Comparison of ENCODE assay signal across 9 mouse cellular contexts in the genomic region with DNA sequence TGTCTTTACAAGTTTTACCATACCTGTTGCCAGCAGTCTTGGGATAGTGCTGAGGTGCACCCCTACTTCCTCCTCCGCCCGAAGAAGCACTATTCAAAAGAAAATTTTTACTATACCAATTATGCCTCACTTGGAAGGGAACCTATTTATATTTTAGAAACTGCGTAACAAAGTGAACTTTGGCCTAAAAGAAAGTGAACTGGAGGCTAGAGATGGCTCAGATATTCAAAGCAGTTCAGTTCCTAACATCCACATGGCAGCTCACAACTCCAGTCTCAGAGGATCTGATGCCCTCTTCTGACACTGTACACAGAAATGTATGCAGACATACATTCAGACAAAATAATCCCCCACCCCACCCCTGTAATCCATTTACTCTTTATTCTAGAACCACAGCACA. TPM values are rescaled to one million over a fixed set of nuclear protein-coding genes. Genes with fewer than 3 reads are reported as not detected.
DNase-seq lines count a peak whose midpoint lies in the region; ATAC-seq and TF ChIP-seq lines count a peak whose summit lies in the region.
"Had no signal": no experiment of that assay in that cellular context is flagged by ENCODE, and none has a peak within 500 bp of the region (broad histone marks: within the 10 kb centered on the region; RNA-seq: fewer than 3 reads in every experiment).

No protein-coding gene starts in this region.

- DNase-seq in kidney, adult 9 months, result peak; percentile 49
- DNase-seq in kidney, adult 18-20 months, result no peak
- no peak for DNase-seq in hindbrain, postnatal 0 days (ENCODE audit: low spot score)
- DNase-seq in cerebellum, postnatal 25 days, result no peak
- no peak for DNase-seq in left cerebral cortex, adult 18-20 months (ENCODE audit: low spot score in 2 of 2)
- no peak for DNase-seq in layer of hippocampus, adult 9-11 months

- H3K36me3 ChIP-seq in hindbrain, postnatal 0 days (ENCODE audit: insufficient read depth, low read length), result peaks cover 45% of the 10 kb centered on the region
- peaks cover 36% of the 10 kb centered on the region for H3K36me3 ChIP-seq in midbrain, embryonic 16.5 days (ENCODE audit: control insufficient read depth, insufficient read depth, low read length)

- no peaks in the 10 kb centered on the region for H3K4me1 ChIP-seq in brown adipose tissue, adult 24 weeks (ENCODE audit: control insufficient read depth, insufficient read depth, insufficient read length, low read length)
- 0 out of 2 replicates have a peak, but pooled peaks cover 9% of the 10 kb centered on the region for H3K4me1 ChIP-seq in hindbrain, postnatal 0 days (ENCODE audit: insufficient read depth, low read length)
- peaks cover 34% of the 10 kb centered on the region for H3K4me1 ChIP-seq in midbrain, embryonic 16.5 days (ENCODE audit: control insufficient read depth, insufficient read depth, low read length)

- no peak for TF ChIP-seq CTCF in hindbrain, postnatal 0 days (IDR thresholded peaks at IDR 0.05; ENCODE audit: low read depth)

- H3K9me3 ChIP-seq in hindbrain, postnatal 0 days (ENCODE audit: low read length), result no peaks in the 10 kb centered on the region
- no peaks in the 10 kb centered on the region for H3K9me3 ChIP-seq in midbrain, embryonic 16.5 days (replicated peaks; ENCODE audit: control insufficient read depth, low read length, poor library complexity, severe bottlenecking)

- H3K4me3 ChIP-seq in brown adipose tissue, adult 24 weeks (ENCODE audit: insufficient read depth, low read depth, low read length), result peak overlapping the region; percentile 88
- peak overlapping the region; percentile 99 for H3K4me3 ChIP-seq in hindbrain, postnatal 0 days (ENCODE audit: low read length)
- H3K4me3 ChIP-seq in midbrain, embryonic 16.5 days (ENCODE audit: low read depth, low read length), result peak overlapping the region; percentile 70

- H3K27me3 ChIP-seq in hindbrain, postnatal 0 days (ENCODE audit: insufficient read depth, low read length), result no peaks in the 10 kb centered on the region
- no peaks in the 10 kb centered on the region for H3K27me3 ChIP-seq in midbrain, embryonic 16.5 days (ENCODE audit: control insufficient read depth, insufficient read depth, low read depth, low read length)
- H3K27me3 ChIP-seq: Patski had no signal

- WGBS in hindbrain, postnatal 0 days, result 85% methylated on average over 3 of the region's 3 CpGs
- 90% methylated on average over 3 of the region's 3 CpGs for WGBS in midbrain, embryonic 16.5 days

- peak overlapping the region; percentile 72 for H3K4me2 ChIP-seq in hindbrain, postnatal 0 days (ENCODE audit: low read depth, low read length)
- peak overlapping the region; percentile 86 for H3K4me2 ChIP-seq in midbrain, embryonic 16.5 days (ENCODE audit: low read length)

- H3K9ac ChIP-seq in hindbrain, postnatal 0 days (replicated peaks; ENCODE audit: low read length), result peak overlapping the region; percentile 100; the same call in 1 of the 2 replicates
- H3K9ac ChIP-seq in midbrain, embryonic 16.5 days (ENCODE audit: low read depth, low read length), result peak overlapping the region; percentile 98; the same call in 1 of the 2 replicates

- H3K27ac ChIP-seq in brown adipose tissue, adult 24 weeks (replicated peaks; ENCODE audit: low read depth, low read length), result peak overlapping the region; percentile 98
- no peak overlapping the region for H3K27ac ChIP-seq in hindbrain, postnatal 0 days
- H3K27ac ChIP-seq in midbrain, embryonic 16.5 days (ENCODE audit: low read length), result no peak overlapping the region

- no peak for ATAC-seq in hindbrain, postnatal 0 days
- no peak for ATAC-seq in midbrain, embryonic 16.5 days
- ATAC-seq: Patski had no signal

RNA-seq across cellular contexts. Expression of a gene that starts 2.0 kb away (rescaled TPM):
- polyA plus RNA-seq in brown adipose tissue, adult 24 weeks (2012; ENCODE audit: insufficient read depth, insufficient read length, missing spikeins), result 459 and 549 TPM in 2 replicates
- 322 and 354 TPM in 2 replicates for total RNA-seq in hindbrain, postnatal 0 days (2014; rRNA removed)
- polyA plus RNA-seq in hindbrain, postnatal 0 days (2015; fragmentation: Nextera tagmentation; extraction: Ambion mirVana), result 706 and 761 TPM in 2 replicates
- 1,168 and 1,270 TPM in 2 replicates for polyA plus RNA-seq in midbrain, embryonic 16.5 days (2015; fragmentation: Nextera tagmentation; extraction: Ambion mirVana)
- total RNA-seq in left cerebral cortex, adult 18-20 months (2021), result 100 to 1,000 TPM; 615 to 634 TPM

RNA-seq across cellular contexts. Expression of a gene that starts 52.1 kb away (rescaled TPM):
- 20.2 and 22.3 TPM in 2 replicates for polyA plus RNA-seq in brown adipose tissue, adult 24 weeks (2012; ENCODE audit: insufficient read depth, insufficient read length, missing spikeins)
- 33.6 and 42.3 TPM in 2 replicates for total RNA-seq in hindbrain, postnatal 0 days (2014; rRNA removed)
- 57.6 and 60.0 TPM in 2 replicates for polyA plus RNA-seq in hindbrain, postnatal 0 days (2015; fragmentation: Nextera tagmentation; extraction: Ambion mirVana)
- 81.8 and 89.3 TPM in 2 replicates for polyA plus RNA-seq in midbrain, embryonic 16.5 days (2015; fragmentation: Nextera tagmentation; extraction: Ambion mirVana)
- total RNA-seq in left cerebral cortex, adult 18-20 months (2021), result 10 to 100 TPM; 37.1 to 39.5 TPM
